21 mouse cellular contexts compared by ENCODE assay signal in the genomic region with DNA sequence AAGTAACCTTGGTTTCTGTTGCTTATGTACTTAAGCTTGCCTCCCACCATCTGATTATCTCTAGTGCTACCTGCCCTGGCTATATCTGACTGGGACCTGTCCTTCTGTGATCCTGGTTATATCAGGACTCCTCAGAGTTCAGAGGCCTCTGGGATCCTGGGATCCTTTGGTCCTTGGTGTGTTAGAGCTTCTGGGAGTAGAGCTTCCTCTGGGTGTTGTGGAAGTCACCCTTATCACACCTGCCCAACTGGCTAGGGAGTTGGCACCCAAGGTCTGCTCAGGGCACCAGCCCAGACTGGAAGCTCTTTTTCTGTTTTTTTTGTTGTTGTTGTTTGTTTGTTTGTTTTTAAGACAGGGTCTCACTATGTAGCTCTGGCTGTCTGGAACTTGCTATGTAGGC.
"Had no signal": no experiment of that assay in that cellular context is flagged by ENCODE, and none has a peak within 500 bp of the region (broad histone marks: within the 10 kb centered on the region; RNA-seq: fewer than 3 reads in every experiment).

No protein-coding gene starts in this region.

- H3K4me2 ChIP-seq: heart, embryonic 12.5 days; hindbrain, embryonic 13.5 days; hindbrain, embryonic 15.5 days; intestine, embryonic 15.5 days; limb, embryonic 12.5 days had no signal

- H3K4me1 ChIP-seq: heart, embryonic 12.5 days; hindbrain, embryonic 13.5 days; hindbrain, embryonic 15.5 days; limb, embryonic 12.5 days had no signal

- H3K4me3 ChIP-seq: gastrocnemius, adult 2 months; heart, embryonic 10.5 days; heart, embryonic 12.5 days; hindbrain, embryonic 13.5 days; hindbrain, embryonic 15.5 days; intestine, embryonic 15.5 days; layer of hippocampus, adult 2 months; left cerebral cortex, adult 2 months; limb, embryonic 10.5 days; limb, embryonic 12.5 days had no signal

- H3K36me3 ChIP-seq: heart, embryonic 12.5 days; hindbrain, embryonic 13.5 days; hindbrain, embryonic 15.5 days; intestine, embryonic 15.5 days; limb, embryonic 12.5 days had no signal

- DNase-seq: gastrocnemius, adult 2 months; gastrocnemius, postnatal 10 days; gastrocnemius, postnatal 25 days; heart, adult 18-20 months; heart, postnatal 14 days; heart, postnatal 36 days; kidney, adult 18-20 months; kidney, adult 8-10 months; kidney, postnatal 10 days; kidney, postnatal 4 days had no signal

- ATAC-seq: hindbrain, postnatal 0 days; intestine, embryonic 15.5 days; intestine, postnatal 0 days had no signal

- H3K27me3 ChIP-seq: heart, embryonic 12.5 days; hindbrain, embryonic 13.5 days; hindbrain, embryonic 15.5 days; intestine, embryonic 15.5 days; limb, embryonic 12.5 days had no signal

- H3K27ac ChIP-seq: gastrocnemius, adult 2 months; heart, embryonic 10.5 days; hindbrain, embryonic 13.5 days; hindbrain, embryonic 15.5 days; hindbrain, postnatal 0 days; intestine, embryonic 15.5 days; layer of hippocampus, adult 2 months; left cerebral cortex, adult 2 months; limb, embryonic 10.5 days; limb, embryonic 12.5 days had no signal

- H3K9me3 ChIP-seq: heart, embryonic 10.5 days; heart, embryonic 12.5 days; hindbrain, embryonic 13.5 days; hindbrain, embryonic 15.5 days; intestine, embryonic 15.5 days; limb, embryonic 10.5 days had no signal

- H3K9ac ChIP-seq: heart, embryonic 12.5 days; hindbrain, embryonic 13.5 days; hindbrain, embryonic 15.5 days; intestine, embryonic 15.5 days; limb, embryonic 12.5 days had no signal
